Mouse (Mus musculus) layer of hippocampus, postnatal 10 days (tissue): Measurements from ENCODE around the gene Higd1c. TPM values are rescaled to one million over a fixed set of nuclear protein-coding genes. Genes with fewer than 3 reads are reported as not detected.
A peak's percentile ranks its signal among the peaks of the same experiment; 100 is the strongest.
"Not testable (repeated sequence)": the region's sequence is repeated elsewhere in the genome, so short reads cannot be mapped to it uniquely, and the experiment has no call there.

Source experiments
- DNase-seq, 2 experiments: peaks; one replicate each; pipeline ENCODE4 v3.0.0; 2021; ENCODE audit warnings: low spot score in 2 of 2
- long read RNA-seq: library from polyadenylated mRNA; stranded (forward); transcript quantifications from one replicate; pipeline ENCODE4 v2.0.0, GENCODE M21; 2023
- total RNA-seq, 2 experiments: library from RNA; stranded (reverse); gene quantifications; 2 replicates each; pipeline ENCODE4 v1.2.3; 2021

The Higd1c gene
- not detected for total RNA-seq
- long read RNA-seq = 0 reads

- no peak for DNase-seq
Observed at GRCm38 (mm10) chr15:100364242-100364641, at the start of gene Higd1c. Gene Higd1c (plus strand): TSS chr15:100364542.

GRCm38 (mm10) chr15:100318014-100318671 is 46.2 kb upstream of the Higd1c start:
- not testable (repeated sequence) for DNase-seq

DNA sequence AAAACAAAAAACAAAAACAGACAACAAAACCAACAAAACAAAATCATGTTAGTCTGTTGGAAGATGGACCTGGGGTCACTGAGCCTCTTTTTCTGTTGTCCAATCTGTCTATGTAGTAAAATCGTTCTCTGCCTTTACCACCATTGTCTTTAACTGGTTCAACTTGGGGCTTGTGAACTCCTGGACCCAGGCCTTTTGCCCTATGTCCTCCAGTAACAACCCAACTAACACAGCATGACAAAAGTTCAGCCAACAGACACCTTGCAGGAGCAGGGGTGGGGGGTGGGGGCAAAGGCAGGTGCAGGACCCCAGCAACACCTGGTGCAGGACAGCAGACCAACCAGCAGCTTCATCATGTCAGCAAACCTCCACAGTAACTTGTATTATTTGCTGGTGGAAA is 44.5 kb upstream of the Higd1c start:
- DNase-seq = no peak

GRCm38 (mm10) chr15:100320295-100320905 is 43.9 kb upstream of the Higd1c start:
- DNase-seq = peak in 1 of 2 experiments; percentile 16

- no peak for DNase-seq
Observed at GRCm38 (mm10) chr15:100321134-100321533, 43.2 kb upstream of the Higd1c start.

DNA sequence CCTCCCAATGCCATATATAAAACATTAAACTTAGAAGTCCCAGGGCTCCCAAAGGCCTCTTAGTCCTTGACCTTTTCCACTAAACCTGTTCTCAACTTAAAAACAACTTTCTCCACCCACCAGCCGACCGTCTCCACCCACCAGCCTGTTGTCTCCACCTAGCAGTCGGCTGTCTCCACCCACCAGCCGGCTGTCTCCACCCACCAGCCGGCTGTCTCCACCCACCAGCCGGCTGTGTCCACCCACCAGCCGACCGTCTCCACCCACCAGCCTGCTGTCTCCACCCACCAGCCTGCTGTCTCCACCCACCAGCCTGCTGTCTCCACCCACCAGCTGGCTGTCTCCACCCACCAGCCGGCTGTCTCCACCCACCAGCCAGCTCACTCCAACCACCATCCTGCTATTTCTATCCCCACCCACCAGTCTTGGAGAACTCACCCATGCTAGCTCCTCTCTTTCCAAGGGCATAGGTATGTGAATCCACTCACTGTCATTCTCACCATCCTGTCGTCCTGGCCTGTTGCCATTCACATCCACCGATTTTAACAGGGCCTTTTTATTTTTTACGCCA is 40.2 kb upstream of the Higd1c start:
- DNase-seq = peak; percentile 26 to 41

DNA sequence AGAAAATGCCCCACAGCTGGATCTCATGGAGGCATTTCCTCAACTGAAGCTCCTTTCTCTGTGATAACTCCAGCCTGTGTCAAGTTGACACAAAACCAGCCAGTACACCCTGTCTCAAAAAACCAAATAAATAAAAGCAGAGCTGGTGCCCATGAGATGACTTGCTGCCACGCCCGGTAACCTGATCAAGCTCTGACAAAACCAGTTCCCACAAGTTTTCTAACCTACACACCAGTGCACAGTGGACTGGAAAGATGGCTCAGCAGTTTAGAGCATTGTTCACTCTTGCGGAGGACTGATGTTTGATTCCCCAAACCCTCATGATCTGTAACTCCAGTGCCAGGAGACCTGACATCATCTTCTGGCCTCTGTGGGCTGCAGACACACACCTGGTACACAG is 39.1 kb upstream of the Higd1c start:
- DNase-seq = no peak

DNA sequence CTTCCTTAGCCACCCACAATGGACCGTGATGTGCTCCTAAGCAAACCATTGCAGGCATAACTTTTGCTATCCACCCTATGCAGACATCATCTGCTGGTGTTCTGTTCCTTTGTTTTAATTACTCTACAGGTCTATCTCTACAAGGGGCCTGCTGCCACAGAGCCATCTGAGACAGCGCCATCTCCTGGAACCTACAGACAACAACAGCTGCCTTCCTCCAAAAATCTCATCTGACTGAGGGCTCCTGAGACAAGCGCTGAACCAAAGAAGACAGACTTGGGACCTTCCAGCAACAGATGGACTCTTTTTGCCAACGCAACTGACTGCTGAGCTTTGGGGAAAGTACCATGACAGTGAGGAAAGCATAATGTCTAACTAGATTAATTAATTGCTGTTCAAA is 36.3 kb upstream of the Higd1c start:
- DNase-seq = not testable (repeated sequence)

GRCm38 (mm10) chr15:100329336-100329735 is 35.0 kb upstream of the Higd1c start:
- not testable (repeated sequence) for DNase-seq

DNA sequence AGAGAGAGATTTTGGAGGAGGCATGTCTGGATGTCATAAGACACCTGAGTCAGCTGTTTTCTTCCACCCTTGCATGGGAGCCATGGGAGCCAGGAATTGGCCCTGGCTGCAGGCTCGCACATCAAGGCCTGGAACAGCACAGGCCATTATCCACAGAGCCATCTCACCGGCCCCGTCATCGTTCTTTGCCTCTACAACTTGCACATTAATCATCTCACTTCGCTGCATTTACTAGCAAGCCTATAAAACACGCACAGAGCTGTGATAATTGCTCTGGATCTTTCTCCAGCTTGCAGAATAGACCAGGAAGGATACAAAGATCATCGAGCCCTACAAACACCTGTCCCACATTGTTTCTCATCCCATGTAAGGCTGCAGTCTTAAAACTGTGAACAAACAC is 33.6 kb upstream of the Higd1c start:
- no peak for DNase-seq

GRCm38 (mm10) chr15:100332077-100332961 is 32.0 kb upstream of the Higd1c start:
- not testable (repeated sequence) for DNase-seq

DNA sequence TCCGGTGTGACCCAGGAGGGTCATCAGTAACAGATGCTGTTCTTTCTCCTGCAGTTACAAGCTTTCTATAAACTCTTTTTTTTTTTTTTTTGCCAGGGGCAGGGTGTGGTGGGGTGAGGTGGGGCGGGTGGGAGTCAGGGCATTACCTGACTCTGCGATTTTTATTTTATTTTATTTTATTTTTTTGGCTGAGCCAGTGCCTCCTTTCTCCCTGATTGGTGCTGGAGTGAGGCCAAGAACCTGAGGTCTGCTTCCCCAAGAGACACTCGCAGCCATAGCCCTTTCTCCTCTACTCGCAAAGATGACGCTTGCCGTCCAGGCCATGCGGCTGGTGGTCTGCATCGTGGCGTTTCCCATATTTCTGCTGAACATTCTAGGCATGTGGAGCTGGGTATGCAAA is 29.7 kb upstream of the Higd1c start, which contains the start of gene Mettl7a3:
Mettl7a3 (plus strand) TSS at position 301 of the 400 bp plus-strand sequence.
- DNase-seq = no peak

DNA sequence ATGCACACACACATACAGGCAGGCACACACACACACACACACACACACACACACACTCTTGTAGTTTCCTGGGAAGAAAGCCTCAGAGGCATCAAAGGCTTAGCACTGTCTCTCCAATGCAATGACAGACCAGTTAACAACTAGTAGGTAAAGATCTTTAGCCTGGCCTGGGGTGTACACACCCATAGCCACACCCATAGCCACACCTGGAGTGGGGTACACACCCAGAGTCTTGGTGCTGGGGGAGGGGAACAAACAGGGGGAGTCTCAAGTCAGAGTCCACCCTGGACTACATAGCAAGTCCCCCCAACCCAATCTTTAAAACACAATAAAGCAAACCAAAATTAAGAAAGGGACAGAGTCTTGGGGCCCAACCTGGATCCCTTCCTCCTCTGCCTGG is 27.0 kb upstream of the Higd1c start:
- not testable (repeated sequence) for DNase-seq

DNA sequence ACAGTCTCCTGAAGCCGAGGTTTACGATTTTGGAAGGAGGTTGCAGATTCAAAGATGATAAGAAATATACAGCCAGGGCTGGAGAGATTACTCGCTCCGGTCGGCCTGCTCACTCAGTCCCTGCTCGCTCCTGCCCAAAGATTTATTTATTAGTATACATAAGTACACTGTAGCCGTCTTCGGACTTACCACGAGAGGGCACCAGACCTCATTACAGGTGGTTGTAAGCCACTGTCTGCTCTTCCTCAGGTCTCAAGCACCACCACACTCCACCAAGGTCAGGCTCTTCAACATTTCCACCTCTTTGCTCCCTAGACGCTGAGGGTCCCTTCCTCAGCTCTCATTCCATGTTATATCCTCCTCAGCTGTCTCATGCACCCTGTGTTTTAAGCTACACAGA is 26.5 kb upstream of the Higd1c start:
- DNase-seq = peak; percentile 33 to 62

- DNase-seq = not testable (repeated sequence)
Observed at GRCm38 (mm10) chr15:100341314-100341980, 22.9 kb upstream of the Higd1c start.

GRCm38 (mm10) chr15:100345484-100345883 is 18.9 kb upstream of the Higd1c start:
- no peak for DNase-seq

DNA sequence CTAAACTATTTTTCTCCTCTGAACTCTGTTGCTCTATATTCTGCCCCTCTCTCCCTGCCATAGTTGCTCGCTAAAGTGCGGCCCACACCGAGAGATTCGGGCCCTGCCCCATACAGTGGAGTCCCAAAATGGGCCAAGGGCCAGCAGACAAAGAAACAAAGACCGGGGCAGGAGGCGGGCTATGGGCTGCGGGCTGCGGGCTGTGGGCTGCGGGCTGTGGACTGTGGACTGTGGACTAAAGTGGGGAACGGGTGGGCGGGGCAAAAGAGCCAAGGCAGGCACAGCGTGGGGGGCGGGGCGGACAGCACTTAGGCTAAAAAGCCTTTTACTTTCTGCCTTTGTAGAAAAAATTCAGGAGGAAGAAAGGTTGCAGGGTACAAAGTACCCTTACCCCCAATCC is 17.6 kb upstream of the Higd1c start:
- DNase-seq = no peak

GRCm38 (mm10) chr15:100349496-100349895 is 14.8 kb upstream of the Higd1c start:
- no peak for DNase-seq

DNA sequence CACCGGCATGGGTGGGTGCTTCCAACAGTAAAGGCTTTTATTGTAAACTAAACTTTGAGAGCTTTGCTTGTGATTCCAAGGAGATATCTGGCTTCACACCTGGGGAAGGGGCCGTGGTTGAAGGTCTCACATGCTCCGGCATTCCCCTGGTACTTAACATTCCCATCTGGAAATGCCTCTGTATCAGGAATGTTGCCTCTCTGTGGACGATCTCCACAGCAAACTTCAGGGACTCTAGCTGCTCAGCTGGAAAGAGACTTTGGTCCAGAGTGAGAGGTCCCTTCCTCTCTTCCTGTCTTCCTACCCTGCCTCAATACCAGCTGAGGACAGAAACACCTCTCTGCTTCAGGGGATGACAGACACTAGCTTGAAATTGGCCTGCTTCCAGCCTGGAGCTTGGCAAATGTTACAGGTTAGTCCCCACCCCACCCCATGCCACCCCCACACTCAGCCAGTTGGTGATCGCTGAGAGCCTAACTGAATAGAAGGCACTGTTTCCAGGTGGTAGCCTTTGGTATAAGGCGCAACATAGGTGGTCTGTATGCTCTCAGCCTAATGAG is 12.8 kb upstream of the Higd1c start:
- no peak for DNase-seq

- no peak for DNase-seq
Observed at GRCm38 (mm10) chr15:100352711-100353250, 11.6 kb upstream of the Higd1c start, which contains the start of the genes Methig1 and Mettl7a2. Gene Methig1 (plus strand): TSS chr15:100353149. Gene Mettl7a2 (plus strand): TSS chr15:100353200.
